Mouse (Mus musculus): ENCODE results near the gene Trim62.

DNA sequence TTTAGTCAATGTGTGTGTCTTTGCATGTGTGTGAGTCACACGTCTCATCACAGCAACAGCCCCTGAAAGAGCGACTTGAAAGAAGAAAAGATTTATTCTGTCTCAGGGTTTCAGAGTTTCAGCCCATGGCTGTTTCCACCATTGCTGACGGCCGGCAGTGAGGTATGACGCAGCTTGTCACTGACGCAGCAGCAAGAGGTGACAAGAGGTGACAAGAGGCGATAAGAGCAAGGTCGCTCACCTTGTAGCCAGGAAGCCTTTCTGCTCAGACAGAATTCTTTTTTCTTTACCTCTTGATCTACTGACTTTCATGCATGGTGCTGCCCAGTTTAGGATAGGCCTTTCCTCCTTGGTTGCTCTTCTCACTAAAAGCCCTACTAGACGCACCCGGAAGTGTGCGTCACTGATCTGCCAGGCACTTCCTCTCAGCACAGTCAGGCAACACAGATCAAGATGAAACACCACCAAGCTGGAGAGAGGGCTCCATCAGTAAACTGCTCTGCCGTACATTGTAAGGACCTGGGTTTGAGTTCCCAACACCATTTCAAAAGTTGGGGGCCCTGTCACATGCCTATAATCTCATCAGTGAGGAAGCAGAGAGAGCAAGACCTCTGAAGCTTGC, 31.0 kb upstream of the Trim62 start:
- TF ChIP-seq POLR2A (IDR thresholded peaks at IDR 0.05; ENCODE audit: extremely low read depth, insufficient read depth, low read length) (no peak), CTCF (IDR thresholded peaks at IDR 0.05; ENCODE audit: low read depth, low read length) (no peak)

All from liver, adult 2 months (tissue).